Mouse (Mus musculus) heart, adult 2 months (tissue): ENCODE results near the gene Gfi1b. TPM values are rescaled to one million over a fixed set of nuclear protein-coding genes. Genes with fewer than 3 reads are reported as not detected.

Experiments used
- DNase-seq, 2 experiments: peaks; one replicate each; pipeline ENCODE4 v3.0.0; 2021
- H3K27ac ChIP-seq: fragments of 200-600 bp; 2 replicates; pipeline ENCODE4 v1.8.1; 2022
- H3K27me3 ChIP-seq: fragments of 200-500 bp; 2 replicates; pipeline ENCODE4 v1.6.1; 2012; ENCODE audit warnings: mild to moderate bottlenecking, low read length, inconsistent platforms, mixed read lengths; ENCODE audit not compliant: control insufficient read depth, insufficient read depth
- H3K36me3 ChIP-seq: fragments of 200-500 bp; 2 replicates; pipeline ENCODE4 v1.6.1; 2012; ENCODE audit warnings: low read length, inconsistent platforms; ENCODE audit not compliant: control insufficient read depth, insufficient read depth
- H3K4me1 ChIP-seq: fragments of 200-500 bp; 2 replicates; pipeline ENCODE4 v1.6.1; 2011; ENCODE audit warnings: low read length; ENCODE audit not compliant: control insufficient read depth, insufficient read depth
- H3K4me3 ChIP-seq: fragments of 200-600 bp; 2 replicates; pipeline ENCODE4 v1.8.1; 2022
- H3K79me2 ChIP-seq: fragments of 200-500 bp; replicated peaks from 2 replicates; pipeline ENCODE4 v1.6.1; 2012; ENCODE audit warnings: mild to moderate bottlenecking, inconsistent platforms, low read length, moderate library complexity, mixed read lengths; ENCODE audit not compliant: control insufficient read depth, insufficient read depth
- H3K9ac ChIP-seq: fragments of 200-500 bp; 2 replicates; pipeline ENCODE4 v1.6.1; 2012; ENCODE audit warnings: low read depth, mild to moderate bottlenecking, control low read depth, inconsistent platforms, low read length, mixed read lengths
- CTCF ChIP-seq: fragments of 200-600 bp; IDR thresholded peaks from 2 replicates; pipeline ENCODE4 v1.8.1; 2022; ENCODE audit warnings: antibody characterized with exemption, mild to moderate bottlenecking, moderate library complexity
- EP300 ChIP-seq: fragments of 200-500 bp; IDR thresholded peaks from 2 replicates; pipeline ENCODE4 v1.6.1; 2011; ENCODE audit warnings: low read depth, low read length, control low read depth; ENCODE audit not compliant: insufficient read depth
- POLR2A ChIP-seq: fragments of 200-500 bp; IDR thresholded peaks from 2 replicates; pipeline ENCODE4 v1.6.1; 2011; ENCODE audit warnings: mild to moderate bottlenecking, low read depth, low read length, control low read depth; ENCODE audit not compliant: insufficient read depth
- WGBS: fragments of 180-500 bp; shearing (Covaris S2); methylation state at CpG from one replicate; pipeline ENCODE4 v1.1.7; 2018; 5-methylcytosine and 5-hydroxymethylcytosine counted together
- intact Hi-C: fragments of 180-260 bp; cut with DNase I; formaldehyde crosslinking; loops from one replicate; pipeline ENCODE4 v1.15.1; 2025
- polyA plus RNA-seq: library from polyadenylated mRNA; depleted of rRNA; stranded (reverse); fragments of >200 nt; gene quantifications from 2 replicates; pipeline ENCODE4 v1.2.3, GENCODE M21; 2012
- total RNA-seq, 2 experiments: library from RNA; stranded (reverse); gene quantifications; 2 replicates each; pipeline ENCODE4 v1.2.3; 2021

Gene Gfi1b
- total and polyA plus RNA-seq, 3 experiments, result 0.12 TPM; not detected in 2

GRCm38 (mm10) chr2:28638886-28639285, 17.1 kb upstream of the Gfi1b start:
- intact Hi-C loops, result no loop called here
- no peak for TF ChIP-seq EP300
- no peak for TF ChIP-seq CTCF
- no peak for TF ChIP-seq POLR2A
- 21% methylated on average over 9 of the region's 9 CpGs for WGBS
- H3K4me3 ChIP-seq, result no peak overlapping the region
- H3K36me3 ChIP-seq, result no peaks in the 10 kb centered on the region
- DNase-seq, result no peak
- no peaks in the 10 kb centered on the region for H3K27me3 ChIP-seq
- peaks cover 2% of the 10 kb centered on the region; the same call in 1 of the 2 replicates for H3K79me2 ChIP-seq
- no peak overlapping the region for H3K9ac ChIP-seq
- H3K27ac ChIP-seq, result no peak overlapping the region
- H3K4me1 ChIP-seq, result no peaks in the 10 kb centered on the region

GRCm38 (mm10) chr2:28638352-28638751, 16.6 kb upstream of the Gfi1b start:
- H3K27me3 ChIP-seq, result no peaks in the 10 kb centered on the region
- no peaks in the 10 kb centered on the region for H3K36me3 ChIP-seq
- no peak overlapping the region for H3K4me3 ChIP-seq
- no peak overlapping the region for H3K27ac ChIP-seq
- 47% methylated on average over 9 of the region's 9 CpGs for WGBS
- peaks cover 2% of the 10 kb centered on the region; the same call in 1 of the 2 replicates for H3K79me2 ChIP-seq
- no peak for DNase-seq
- intact Hi-C loops, result no loop called here
- no peak overlapping the region for H3K9ac ChIP-seq
- TF ChIP-seq EP300 (no peak), POLR2A (no peak), CTCF (no peak)
- no peaks in the 10 kb centered on the region for H3K4me1 ChIP-seq

- DNase-seq, result no peak
- Histone ChIP-seq H3K36me3 (no peaks in the 10 kb centered on the region), H3K79me2 (peaks cover 2% of the 10 kb centered on the region; the same call in 1 of the 2 replicates), H3K4me1 (no peaks in the 10 kb centered on the region), H3K27ac (no peak overlapping the region), H3K27me3 (no peaks in the 10 kb centered on the region), H3K9ac (no peak overlapping the region), H3K4me3 (no peak overlapping the region)
- 73% methylated on average over 9 of the region's 9 CpGs for WGBS
- TF ChIP-seq POLR2A (no peak), EP300 (no peak), CTCF (no peak)
- intact Hi-C loops, result no loop called here
Observed at GRCm38 (mm10) chr2:28637106-28637845, 15.5 kb upstream of the Gfi1b start.

- 89% methylated on average over 1 of the region's 1 CpGs for WGBS
- TF ChIP-seq EP300, result no peak
- Histone ChIP-seq H3K27me3 (no peaks in the 10 kb centered on the region), H3K79me2 (no peaks in the 10 kb centered on the region), H3K4me1 (no peaks in the 10 kb centered on the region), H3K36me3 (no peaks in the 10 kb centered on the region), H3K4me3 (no peak overlapping the region), H3K9ac (no peak overlapping the region), H3K27ac (no peak overlapping the region)
- intact Hi-C loops, result no loop called here
- DNase-seq, result no peak
Observed at GRCm38 (mm10) chr2:28635199-28635598, 13.4 kb upstream of the Gfi1b start.

GRCm38 (mm10) chr2:28633136-28633535, 11.4 kb upstream of the Gfi1b start:
- WGBS, result 36% methylated on average over 4 of the region's 4 CpGs
- TF ChIP-seq CTCF (no peak), POLR2A (no peak), EP300 (no peak)
- Histone ChIP-seq H3K27me3 (0 out of 2 replicates have a peak, but pooled peaks cover 2% of the 10 kb centered on the region), H3K9ac (no peak overlapping the region), H3K4me3 (no peak overlapping the region), H3K79me2 (no peaks in the 10 kb centered on the region), H3K36me3 (no peaks in the 10 kb centered on the region), H3K27ac (no peak overlapping the region), H3K4me1 (no peaks in the 10 kb centered on the region)
- DNase-seq, result no peak
- intact Hi-C loops, result no loop called here

- Histone ChIP-seq H3K4me1 (no peaks in the 10 kb centered on the region), H3K27me3 (0 out of 2 replicates have a peak, but pooled peaks cover 2% of the 10 kb centered on the region), H3K4me3 (no peak overlapping the region), H3K79me2 (no peaks in the 10 kb centered on the region), H3K36me3 (no peaks in the 10 kb centered on the region), H3K9ac (no peak overlapping the region), H3K27ac (no peak overlapping the region)
- no peak for TF ChIP-seq EP300
- no peak for TF ChIP-seq POLR2A
- no peak for TF ChIP-seq CTCF
- intact Hi-C loops, result no loop called here
- DNase-seq, result no peak
- 61% methylated on average over 1 of the region's 1 CpGs for WGBS
Observed at GRCm38 (mm10) chr2:28632626-28633025, 10.8 kb upstream of the Gfi1b start.
